12 mouse cellular contexts compared by ENCODE assay signal in the genomic region with DNA sequence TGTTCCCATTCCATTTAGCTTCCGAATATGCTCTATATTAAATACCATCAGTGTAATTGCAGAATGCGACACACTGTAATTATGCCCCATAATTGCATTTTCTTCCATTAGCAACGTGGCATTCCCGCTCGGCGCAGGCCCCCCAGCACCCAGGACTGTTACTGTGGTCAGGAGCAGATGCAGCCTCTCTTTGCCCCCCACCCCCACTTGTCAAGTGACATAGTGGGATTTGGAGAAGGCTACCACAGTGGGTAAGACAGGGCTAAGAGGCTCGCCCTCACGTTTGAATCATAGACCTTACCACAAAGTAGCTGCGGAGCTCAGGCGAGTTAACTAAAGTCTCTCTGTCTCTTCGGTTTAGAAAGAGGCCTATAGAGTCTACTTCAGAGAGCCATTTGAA.
DNase-seq lines count a peak whose midpoint lies in the region; ATAC-seq and TF ChIP-seq lines count a peak whose summit lies in the region.
"Had no signal": no experiment of that assay in that cellular context is flagged by ENCODE, and none has a peak within 500 bp of the region (broad histone marks: within the 10 kb centered on the region; RNA-seq: fewer than 3 reads in every experiment).

No protein-coding gene starts in this region.

- no peak overlapping the region for H3K9ac ChIP-seq in forebrain, embryonic 13.5 days
- no peak overlapping the region for H3K9ac ChIP-seq in forebrain, embryonic 16.5 days (replicated peaks; ENCODE audit: low read depth, low read length)
- H3K9ac ChIP-seq in forebrain, embryonic 12.5 days = no peak overlapping the region
- no peak overlapping the region for H3K9ac ChIP-seq in embryonic facial prominence, embryonic 13.5 days

- H3K36me3 ChIP-seq in forebrain, embryonic 13.5 days (ENCODE audit: poor library complexity, severe bottlenecking) = no peaks in the 10 kb centered on the region
- no peaks in the 10 kb centered on the region for H3K36me3 ChIP-seq in forebrain, embryonic 10.5 days (replicated peaks)
- H3K36me3 ChIP-seq in forebrain, embryonic 16.5 days (ENCODE audit: control insufficient read depth, insufficient read depth) = no peaks in the 10 kb centered on the region
- no peaks in the 10 kb centered on the region for H3K36me3 ChIP-seq in forebrain, embryonic 12.5 days (replicated peaks)
- no peaks in the 10 kb centered on the region for H3K36me3 ChIP-seq in embryonic facial prominence, embryonic 13.5 days

- no peak overlapping the region for H3K27ac ChIP-seq in forebrain, embryonic 13.5 days
- H3K27ac ChIP-seq in forebrain, embryonic 10.5 days = no peak overlapping the region
- no peak overlapping the region for H3K27ac ChIP-seq in forebrain, embryonic 16.5 days (ENCODE audit: low read length)
- H3K27ac ChIP-seq in forebrain, embryonic 12.5 days = no peak overlapping the region
- no peak overlapping the region for H3K27ac ChIP-seq in embryonic facial prominence, embryonic 13.5 days

- H3K9me3 ChIP-seq in forebrain, embryonic 13.5 days (replicated peaks) = no peaks in the 10 kb centered on the region
- H3K9me3 ChIP-seq in forebrain, embryonic 10.5 days = no peaks in the 10 kb centered on the region
- no peaks in the 10 kb centered on the region for H3K9me3 ChIP-seq in forebrain, embryonic 16.5 days (ENCODE audit: control insufficient read depth, low read length)
- no peaks in the 10 kb centered on the region for H3K9me3 ChIP-seq in forebrain, embryonic 12.5 days
- H3K9me3 ChIP-seq in embryonic facial prominence, embryonic 13.5 days = no peaks in the 10 kb centered on the region

- no peak for DNase-seq in forebrain, embryonic 10.5 days (ENCODE audit: extremely low spot score, low spot score)
- peak; percentile 47 for DNase-seq in brain, embryonic 14.5 days (ENCODE audit: low read depth)
- no peak for DNase-seq in spleen, postnatal 14 days (ENCODE audit: low spot score in 2 of 2)
- DNase-seq: adrenal gland, adult 2 months; adrenal gland, postnatal 10 days; adrenal gland, postnatal 25 days; cerebellum, adult 11-12 months; embryo, embryonic 11 days had no signal

- no peaks in the 10 kb centered on the region for H3K27me3 ChIP-seq in forebrain, embryonic 13.5 days
- no peaks in the 10 kb centered on the region for H3K27me3 ChIP-seq in forebrain, embryonic 10.5 days (ENCODE audit: poor library complexity, severe bottlenecking)
- H3K27me3 ChIP-seq in forebrain, embryonic 16.5 days (replicated peaks; ENCODE audit: control insufficient read depth, insufficient read depth, low read length) = no peaks in the 10 kb centered on the region
- H3K27me3 ChIP-seq in forebrain, embryonic 12.5 days = no peaks in the 10 kb centered on the region
- no peaks in the 10 kb centered on the region for H3K27me3 ChIP-seq in embryonic facial prominence, embryonic 13.5 days

- TF ChIP-seq POLR2A in brain, embryonic 14.5 days (IDR thresholded peaks at IDR 0.05; ENCODE audit: borderline replicate concordance, extremely low read depth, insufficient read depth, insufficient read length, poor library complexity, severe bottlenecking) = no peak

- 84% methylated on average over 11 of the region's 11 CpGs for WGBS in forebrain, embryonic 13.5 days
- WGBS in forebrain, embryonic 10.5 days = 90% methylated on average over 11 of the region's 11 CpGs
- WGBS in forebrain, embryonic 16.5 days = 70% methylated on average over 11 of the region's 11 CpGs
- 82% methylated on average over 11 of the region's 11 CpGs for WGBS in forebrain, embryonic 12.5 days
- 70% methylated on average over 11 of the region's 11 CpGs for WGBS in embryonic facial prominence, embryonic 13.5 days

- H3K4me3 ChIP-seq in forebrain, embryonic 13.5 days = no peak overlapping the region
- no peak overlapping the region for H3K4me3 ChIP-seq in forebrain, embryonic 10.5 days
- no peak overlapping the region for H3K4me3 ChIP-seq in forebrain, embryonic 16.5 days (replicated peaks; ENCODE audit: low read length)
- H3K4me3 ChIP-seq in forebrain, embryonic 12.5 days (replicated peaks) = no peak overlapping the region
- no peak overlapping the region for H3K4me3 ChIP-seq in embryonic facial prominence, embryonic 13.5 days

- no peak for TF ChIP-seq CTCF in brain, embryonic 14.5 days (IDR thresholded peaks at IDR 0.05; ENCODE audit: borderline replicate concordance, extremely low read depth, insufficient read depth, insufficient read length)

- H3K4me1 ChIP-seq in forebrain, embryonic 13.5 days = 0 out of 2 replicates have a peak, but pooled peaks cover 3% of the 10 kb centered on the region
- H3K4me1 ChIP-seq in forebrain, embryonic 10.5 days = no peaks in the 10 kb centered on the region
- no peaks in the 10 kb centered on the region for H3K4me1 ChIP-seq in forebrain, embryonic 16.5 days (replicated peaks; ENCODE audit: control insufficient read depth, insufficient read depth, low read length)
- no peaks in the 10 kb centered on the region for H3K4me1 ChIP-seq in forebrain, embryonic 12.5 days
- peaks cover 4% of the 10 kb centered on the region; the same call in 1 of the 2 replicates for H3K4me1 ChIP-seq in embryonic facial prominence, embryonic 13.5 days

- peak; percentile 45; the same call in 1 of the 2 replicates for ATAC-seq in forebrain, embryonic 13.5 days
- peak; percentile 40; the same call in 1 of the 2 replicates for ATAC-seq in forebrain, embryonic 16.5 days
- no peak for ATAC-seq in forebrain, embryonic 12.5 days (ENCODE audit: low FRiP score)
- ATAC-seq in embryonic facial prominence, embryonic 13.5 days (ENCODE audit: insufficient number of reproducible peaks, insufficient read depth, low FRiP score, low TSS enrichment, low read depth) = peak; percentile 57

- no peak overlapping the region for H3K4me2 ChIP-seq in forebrain, embryonic 13.5 days
- no peak overlapping the region for H3K4me2 ChIP-seq in forebrain, embryonic 16.5 days (ENCODE audit: low read length)
- H3K4me2 ChIP-seq in forebrain, embryonic 12.5 days = no peak overlapping the region
- H3K4me2 ChIP-seq in embryonic facial prominence, embryonic 13.5 days = no peak overlapping the region
